Mouse (Mus musculus): ENCODE results near the gene Samhd1. TPM values are rescaled to one million over a fixed set of nuclear protein-coding genes. Genes with fewer than 3 reads are reported as not detected.
A peak's percentile ranks its signal among the peaks of the same experiment; 100 is the strongest.

The Samhd1 gene
- polyA plus RNA-seq, 1 experiment from 2014 or later, result 12.6 TPM

DNA sequence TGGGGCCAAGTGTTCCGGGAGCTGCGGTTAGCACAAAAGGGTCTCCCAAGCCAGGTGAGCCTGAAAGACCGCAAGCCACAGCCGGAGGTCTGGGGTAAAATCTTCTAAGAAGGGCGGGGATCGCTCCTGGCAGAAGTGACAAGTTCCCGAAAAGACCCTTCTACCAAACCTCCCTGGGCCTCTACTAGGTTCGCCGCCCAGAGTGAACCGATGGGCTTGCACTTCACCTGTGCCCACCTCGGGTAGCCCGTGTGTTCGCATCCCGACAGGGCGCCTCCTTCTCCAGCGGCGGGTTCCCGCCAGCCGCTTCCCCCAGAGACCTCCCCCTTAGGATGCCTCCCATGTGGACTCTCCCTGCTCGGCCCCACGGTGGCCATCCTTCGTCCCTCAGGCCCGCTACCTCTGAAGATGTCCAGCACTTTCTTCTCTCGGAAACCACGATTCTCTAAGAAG is 560 bp downstream of the Samhd1 start:
- Histone ChIP-seq H3K9ac (replicated peaks) (peak overlapping the region; percentile 66), H3K27me3 (no peaks in the 10 kb centered on the region), H3K36me3 (no peaks in the 10 kb centered on the region), H3K4me1 (peaks cover 11% of the 10 kb centered on the region), H3K4me2 (replicated peaks) (peak overlapping the region; percentile 97), H3K4me3 (peak overlapping the region; percentile 69), H3K9me3 (no peaks in the 10 kb centered on the region), H3K27ac (replicated peaks) (peak overlapping the region; percentile 57; the same call in 1 of the 2 replicates)
- ATAC-seq (replicated peaks), result peak; percentile 59; the same call in 1 of the 2 replicates
- WGBS, result 0% methylated on average over 25 of the region's 25 CpGs

DNA sequence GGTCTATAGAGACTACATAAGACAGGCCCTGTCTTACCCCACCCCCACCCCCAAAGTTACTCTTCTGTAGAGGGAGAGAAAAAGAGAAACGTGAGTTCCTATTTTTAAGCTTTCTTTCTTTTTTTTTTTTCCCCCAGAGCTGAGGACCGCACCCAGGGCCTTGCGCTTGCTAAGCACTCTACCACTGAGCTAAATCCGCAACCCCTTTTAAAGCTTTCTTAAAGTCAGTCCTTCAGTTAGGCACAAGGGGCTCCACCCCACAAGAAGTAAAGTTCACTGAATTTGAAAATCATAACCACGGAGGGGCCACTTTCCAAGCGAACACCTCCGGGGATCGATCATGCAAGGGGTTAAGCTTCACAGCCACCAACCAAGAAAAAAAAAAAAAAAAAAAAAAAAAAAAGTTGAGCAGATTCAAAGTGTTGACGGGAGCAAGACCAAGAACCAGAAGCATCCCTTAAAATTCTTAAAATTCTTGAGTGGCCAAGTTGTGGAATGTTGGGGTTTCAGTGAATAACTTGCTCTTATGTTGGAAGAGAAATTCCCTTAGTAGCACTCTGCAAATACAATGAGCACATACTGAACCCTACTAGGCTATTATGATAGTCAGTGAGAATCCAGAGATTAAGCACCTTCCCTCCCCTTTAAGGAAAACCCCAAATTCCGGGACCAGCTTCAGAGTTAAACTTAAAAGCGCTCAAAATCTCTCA is 1.1 kb downstream of the Samhd1 start:
- Histone ChIP-seq H3K9ac (replicated peaks) (peak overlapping the region; percentile 66), H3K4me1 (peaks cover 11% of the 10 kb centered on the region), H3K9me3 (no peaks in the 10 kb centered on the region), H3K36me3 (no peaks in the 10 kb centered on the region), H3K4me2 (replicated peaks) (peak overlapping the region; percentile 97), H3K27ac (replicated peaks) (no peak overlapping the region), H3K27me3 (no peaks in the 10 kb centered on the region), H3K4me3 (peak overlapping the region; percentile 69)
- 17% methylated on average over 11 of the region's 11 CpGs for WGBS
- no peak for ATAC-seq (replicated peaks)

DNA sequence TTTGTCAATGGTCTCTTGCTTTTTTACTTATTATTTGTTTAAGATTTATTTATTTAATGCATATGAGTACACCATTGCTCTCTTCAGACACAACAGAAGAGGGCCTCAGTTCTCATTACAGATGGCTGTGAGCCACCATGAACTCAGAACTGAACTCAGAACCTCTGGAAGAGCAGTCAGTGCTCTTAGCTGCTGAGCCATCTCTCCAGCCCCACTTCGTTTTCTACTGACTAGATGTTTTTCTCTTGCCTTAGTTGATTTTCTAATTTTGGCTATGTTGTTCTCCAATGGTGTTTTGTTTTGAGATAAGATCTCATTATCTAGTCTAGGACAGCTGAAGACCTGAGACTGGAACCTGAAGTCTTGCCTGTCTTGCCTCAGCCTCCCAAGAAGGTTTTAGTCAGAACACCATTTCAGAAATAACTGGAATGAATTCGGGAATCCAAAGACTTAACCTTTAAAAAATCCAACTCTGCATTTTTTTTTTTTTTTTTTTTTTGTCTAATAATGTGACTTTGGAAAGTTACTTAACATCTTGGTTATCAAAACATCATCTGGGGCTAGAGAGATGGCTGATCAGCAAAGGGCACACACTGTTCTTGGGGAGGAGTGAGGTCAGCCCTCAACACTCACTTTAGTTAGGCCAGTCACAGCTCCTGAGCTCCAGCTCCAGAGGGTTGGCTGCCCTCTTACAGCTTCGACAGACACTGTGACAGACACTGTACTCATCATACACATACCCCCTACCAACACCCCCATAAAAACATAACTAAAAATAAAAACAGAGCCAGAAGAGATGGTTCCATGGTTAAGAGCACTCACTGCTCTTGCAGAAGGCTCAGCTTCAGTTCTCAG is 2.2 kb downstream of the Samhd1 start:
- WGBS, result 79% methylated on average over 3 of the region's 3 CpGs
- ATAC-seq (replicated peaks), result no peak

DNA sequence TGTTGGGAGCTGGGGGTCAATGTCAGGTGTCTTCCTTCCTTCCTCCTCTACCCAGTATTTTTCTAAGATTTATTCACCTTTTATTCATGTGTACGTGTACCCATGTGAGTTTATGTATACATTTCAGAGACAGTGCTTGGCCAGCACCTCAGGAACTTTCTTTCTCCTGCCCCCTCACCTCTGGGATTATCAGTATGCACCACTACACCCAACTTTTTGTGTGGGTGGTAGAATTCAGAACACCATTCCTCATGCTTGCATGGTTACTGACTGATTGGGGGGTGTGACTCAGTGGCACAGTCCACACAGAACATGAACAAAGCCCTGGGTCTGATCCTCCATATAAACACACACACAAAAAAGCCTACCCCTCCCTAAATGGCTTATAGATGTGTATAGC is 3.0 kb downstream of the Samhd1 start:
- Histone ChIP-seq H3K27ac (replicated peaks) (no peak overlapping the region), H3K27me3 (no peaks in the 10 kb centered on the region), H3K4me1 (peaks cover 11% of the 10 kb centered on the region), H3K9ac (replicated peaks) (no peak overlapping the region), H3K4me3 (no peak overlapping the region), H3K4me2 (replicated peaks) (no peak overlapping the region), H3K36me3 (no peaks in the 10 kb centered on the region), H3K9me3 (no peaks in the 10 kb centered on the region)
- no peak for ATAC-seq (replicated peaks)
- WGBS, result 90% methylated on average over 1 of the region's 1 CpGs

More for the DNA sequence above, 2.2 kb downstream of the Samhd1 start:
- Histone ChIP-seq H3K27ac (replicated peaks) (no peak overlapping the region), H3K27me3 (no peaks in the 10 kb centered on the region), H3K36me3 (no peaks in the 10 kb centered on the region), H3K4me1 (peaks cover 11% of the 10 kb centered on the region), H3K9ac (replicated peaks) (no peak overlapping the region), H3K9me3 (no peaks in the 10 kb centered on the region), H3K4me3 (no peak overlapping the region), H3K4me2 (replicated peaks) (no peak overlapping the region)

DNA sequence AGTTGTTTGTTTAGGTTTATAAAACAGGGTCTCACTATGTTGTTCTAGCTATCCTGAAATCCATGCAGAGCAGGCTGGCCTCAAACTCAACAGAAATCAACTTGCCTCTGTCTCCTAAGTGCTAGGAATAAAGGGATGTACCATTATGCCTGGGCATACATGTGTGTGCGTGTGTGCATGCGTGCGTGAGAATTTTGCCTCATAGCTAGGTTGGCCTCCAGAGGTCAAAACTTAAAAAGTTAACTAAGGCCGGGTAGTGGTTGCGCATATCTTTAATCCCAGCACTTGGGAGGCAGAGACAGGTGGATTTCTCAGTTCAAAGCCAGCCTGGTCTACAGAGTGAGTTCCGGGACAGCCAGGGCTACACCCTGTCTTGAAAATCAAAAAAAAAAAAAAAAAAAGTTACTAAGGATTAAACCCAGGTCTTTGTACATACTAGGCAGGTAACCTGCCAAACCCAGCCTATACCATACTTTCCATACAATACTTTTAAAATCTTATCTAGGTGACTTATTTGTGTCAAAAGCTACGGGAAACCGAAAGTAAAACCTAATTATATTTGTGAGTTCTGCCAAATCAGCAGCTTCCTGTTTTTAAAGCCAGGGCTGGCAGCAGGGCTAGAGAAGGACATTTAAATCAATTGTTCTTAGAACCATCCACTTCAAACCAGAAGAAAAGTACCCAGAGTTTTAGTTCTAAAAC is 4.1 kb downstream of the Samhd1 start:
- Histone ChIP-seq H3K4me1 (peaks cover 11% of the 10 kb centered on the region), H3K4me2 (replicated peaks) (no peak overlapping the region), H3K27me3 (no peaks in the 10 kb centered on the region), H3K9ac (replicated peaks) (no peak overlapping the region), H3K9me3 (no peaks in the 10 kb centered on the region), H3K27ac (replicated peaks) (no peak overlapping the region), H3K36me3 (no peaks in the 10 kb centered on the region), H3K4me3 (no peak overlapping the region)
- ATAC-seq (replicated peaks), result no peak
- WGBS, result 88% methylated on average over 8 of the region's 8 CpGs

DNA sequence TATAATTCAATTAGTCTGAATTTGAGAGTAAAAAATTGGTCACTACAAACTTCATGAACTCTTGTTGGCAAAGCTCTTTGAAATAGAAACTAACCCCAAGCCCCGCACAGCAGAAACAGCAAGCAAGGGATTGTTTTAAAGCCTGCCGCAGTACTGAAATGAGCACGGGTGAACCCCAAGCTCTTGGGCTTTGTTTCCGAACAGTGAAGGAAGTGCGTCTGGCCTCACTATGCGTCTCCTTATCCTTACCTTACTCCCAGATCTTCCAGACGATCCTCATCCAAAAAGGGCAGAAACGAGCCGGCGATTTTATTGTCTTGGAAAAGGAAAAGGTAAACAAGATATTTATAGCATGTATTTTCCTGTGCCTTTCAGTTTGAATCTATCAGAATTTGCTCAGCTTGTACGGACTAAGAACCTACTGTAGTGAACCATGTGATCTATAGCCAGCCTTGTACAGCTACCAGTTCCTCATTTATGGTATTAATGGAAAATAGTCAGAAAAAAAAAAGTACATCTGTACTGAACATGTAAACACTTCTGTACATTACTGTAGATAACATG is 5.4 kb downstream of the Samhd1 start:
- H3K27me3 ChIP-seq, result no peaks in the 10 kb centered on the region
- no peak overlapping the region for H3K27ac ChIP-seq (replicated peaks)
- H3K9ac ChIP-seq (replicated peaks), result no peak overlapping the region
- no peak for ATAC-seq (replicated peaks)
- H3K4me3 ChIP-seq, result no peak overlapping the region
- no peaks in the 10 kb centered on the region for H3K36me3 ChIP-seq
- no peaks in the 10 kb centered on the region for H3K9me3 ChIP-seq
- 89% methylated on average over 11 of the region's 11 CpGs for WGBS
- peaks cover 6% of the 10 kb centered on the region for H3K4me1 ChIP-seq
- no peak overlapping the region for H3K4me2 ChIP-seq (replicated peaks)

DNA sequence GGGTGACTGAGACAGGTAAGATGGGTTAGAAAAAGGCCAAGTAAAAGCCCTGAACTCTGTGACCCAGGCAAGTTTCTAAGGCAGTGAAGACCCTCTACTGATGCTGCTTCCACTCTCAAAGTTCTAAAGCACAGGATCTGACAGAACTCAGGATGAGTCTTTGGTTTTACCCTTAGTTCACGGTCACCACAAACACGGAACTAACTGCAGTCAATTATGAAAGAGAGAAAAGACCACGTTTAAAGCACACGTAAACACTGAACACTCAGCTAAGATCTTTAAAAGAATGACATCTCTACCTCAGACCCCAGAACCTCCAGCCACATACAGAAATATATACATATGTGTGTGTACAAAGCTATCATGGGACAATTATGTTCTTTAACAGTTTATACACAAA is 6.0 kb downstream of the Samhd1 start:
- H3K4me3 ChIP-seq, result no peak overlapping the region
- no peaks in the 10 kb centered on the region for H3K9me3 ChIP-seq
- H3K36me3 ChIP-seq, result no peaks in the 10 kb centered on the region
- peaks cover 1% of the 10 kb centered on the region for H3K4me1 ChIP-seq
- 94% methylated on average over 4 of the region's 4 CpGs for WGBS
- ATAC-seq (replicated peaks), result no peak
- no peak overlapping the region for H3K9ac ChIP-seq (replicated peaks)
- H3K27me3 ChIP-seq, result no peaks in the 10 kb centered on the region
- no peak overlapping the region for H3K4me2 ChIP-seq (replicated peaks)
- H3K27ac ChIP-seq (replicated peaks), result no peak overlapping the region

DNA sequence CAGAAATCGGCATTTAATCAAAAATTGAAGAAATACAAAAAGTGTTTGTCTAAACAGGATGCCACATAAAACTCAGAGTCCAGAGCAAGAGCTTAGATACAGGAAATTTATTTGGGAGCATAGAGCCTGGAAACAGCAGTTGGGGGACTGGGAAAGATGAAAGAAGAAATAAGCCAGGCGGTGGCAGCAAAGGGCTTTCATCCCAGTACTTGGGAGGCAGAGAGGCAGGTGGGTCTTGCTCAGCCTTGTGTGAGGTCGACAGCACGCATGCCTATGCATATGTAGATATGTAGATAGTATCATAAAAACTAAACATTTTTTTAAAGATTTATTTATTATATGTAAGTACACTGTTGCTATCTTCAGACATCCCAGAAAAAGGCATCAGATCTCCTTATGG is 7.0 kb downstream of the Samhd1 start:
- H3K4me3 ChIP-seq, result no peak overlapping the region
- no peak overlapping the region for H3K9ac ChIP-seq (replicated peaks)
- no peaks in the 10 kb centered on the region for H3K4me1 ChIP-seq
- no peak overlapping the region for H3K4me2 ChIP-seq (replicated peaks)
- no peak for ATAC-seq (replicated peaks)
- H3K27ac ChIP-seq (replicated peaks), result no peak overlapping the region
- H3K27me3 ChIP-seq, result no peaks in the 10 kb centered on the region
- no peaks in the 10 kb centered on the region for H3K36me3 ChIP-seq
- H3K9me3 ChIP-seq, result no peaks in the 10 kb centered on the region
- WGBS, result 71% methylated on average over 4 of the region's 4 CpGs

DNA sequence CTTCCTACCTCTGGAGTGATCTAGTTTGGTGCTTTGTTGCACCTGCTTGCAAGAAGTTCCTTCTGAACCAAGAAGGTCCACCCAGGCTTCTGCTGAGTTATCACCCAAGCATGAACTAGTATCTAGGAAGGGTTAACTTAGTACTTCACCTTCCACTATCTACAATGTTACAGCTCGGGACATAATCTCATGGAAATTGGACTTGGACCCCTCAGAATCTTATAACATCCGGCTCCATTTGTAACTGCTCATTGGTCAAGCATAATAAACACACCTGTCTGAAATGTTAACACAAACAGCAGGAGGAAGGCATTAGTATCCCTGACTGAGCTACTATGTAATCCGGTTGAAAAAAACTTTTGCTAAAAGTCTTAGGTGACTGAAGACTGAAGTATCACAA is 7.7 kb downstream of the Samhd1 start:
- 86% methylated on average over 3 of the region's 3 CpGs for WGBS
- Histone ChIP-seq H3K4me1 (no peaks in the 10 kb centered on the region), H3K9me3 (no peaks in the 10 kb centered on the region), H3K4me2 (replicated peaks) (no peak overlapping the region), H3K27me3 (no peaks in the 10 kb centered on the region), H3K36me3 (no peaks in the 10 kb centered on the region), H3K9ac (replicated peaks) (no peak overlapping the region), H3K27ac (replicated peaks) (no peak overlapping the region), H3K4me3 (no peak overlapping the region)
- no peak for ATAC-seq (replicated peaks)

DNA sequence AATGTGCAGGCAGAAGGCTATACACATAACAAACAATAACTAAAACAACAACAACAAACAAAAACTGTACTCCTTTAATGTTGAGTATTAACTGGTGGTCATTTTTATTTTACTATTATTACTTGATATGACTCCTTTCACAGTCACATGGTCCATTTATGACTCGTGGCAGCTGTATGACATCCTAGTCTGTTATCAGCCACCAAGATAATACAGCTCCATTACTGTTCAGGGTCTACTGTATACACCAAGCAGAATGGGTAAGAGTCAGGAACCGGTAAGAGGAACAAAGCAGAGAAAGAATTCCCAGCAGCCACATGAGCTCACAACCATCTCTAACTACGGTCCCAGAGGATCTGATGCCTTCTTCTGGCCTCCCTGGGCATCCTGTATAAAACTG is 9.8 kb downstream of the Samhd1 start:
- Histone ChIP-seq H3K4me1 (no peaks in the 10 kb centered on the region), H3K27me3 (no peaks in the 10 kb centered on the region), H3K4me2 (replicated peaks) (no peak overlapping the region), H3K4me3 (no peak overlapping the region), H3K9me3 (no peaks in the 10 kb centered on the region), H3K9ac (replicated peaks) (no peak overlapping the region), H3K36me3 (peaks cover 3% of the 10 kb centered on the region; the same call in 1 of the 2 replicates), H3K27ac (replicated peaks) (no peak overlapping the region)
- 91% methylated on average over 3 of the region's 3 CpGs for WGBS
- no peak for ATAC-seq (replicated peaks)

DNA sequence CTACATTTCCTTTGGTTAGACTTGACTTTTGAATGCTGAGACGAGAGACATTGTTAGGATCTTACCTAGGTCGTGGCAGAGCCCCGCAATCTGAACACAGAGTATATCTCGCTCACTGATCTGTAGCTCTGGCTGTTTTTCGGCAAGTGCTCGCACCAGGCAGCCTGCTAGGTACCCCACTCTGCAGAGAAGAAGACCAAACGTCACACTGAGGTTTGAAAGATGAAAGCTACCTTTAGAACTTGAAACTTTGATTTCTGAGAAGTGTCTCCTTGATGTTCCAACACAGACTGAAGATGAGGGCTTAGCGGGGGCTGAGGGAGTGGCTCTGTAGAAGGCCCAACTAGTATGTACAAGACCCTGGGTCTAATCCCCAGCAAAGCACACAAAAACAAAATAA is 13.3 kb downstream of the Samhd1 start:
- no peak for ATAC-seq (replicated peaks)
- no peaks in the 10 kb centered on the region for H3K9me3 ChIP-seq
- H3K4me1 ChIP-seq, result no peaks in the 10 kb centered on the region
- H3K27ac ChIP-seq (replicated peaks), result no peak overlapping the region
- no peak overlapping the region for H3K9ac ChIP-seq (replicated peaks)
- H3K36me3 ChIP-seq, result peaks cover 3% of the 10 kb centered on the region; the same call in 1 of the 2 replicates
- WGBS, result 94% methylated on average over 8 of the region's 8 CpGs
- no peaks in the 10 kb centered on the region for H3K27me3 ChIP-seq
- no peak overlapping the region for H3K4me2 ChIP-seq (replicated peaks)
- no peak overlapping the region for H3K4me3 ChIP-seq

DNA sequence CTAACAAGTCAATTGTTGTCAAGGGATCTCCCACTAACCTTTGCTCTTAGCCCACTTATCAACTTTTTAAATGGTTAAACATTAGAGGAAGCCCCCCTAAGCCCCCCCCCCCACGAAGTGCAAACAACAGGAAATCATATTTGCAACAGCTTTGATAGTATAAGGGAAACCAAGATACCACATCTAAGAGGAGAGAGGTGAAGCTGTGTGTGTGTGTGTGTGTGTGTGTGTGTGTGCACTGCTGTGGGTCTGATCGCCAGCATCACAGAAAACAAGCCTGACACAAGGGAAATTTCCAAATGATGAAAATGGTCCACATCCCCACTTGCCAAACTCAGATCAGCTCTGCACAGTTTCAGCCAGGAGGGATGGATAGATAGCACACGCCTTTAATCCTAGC is 16.0 kb downstream of the Samhd1 start:
- no peak for ATAC-seq (replicated peaks)
- H3K4me1 ChIP-seq, result no peaks in the 10 kb centered on the region
- 78% methylated on average over 3 of the region's 3 CpGs for WGBS

More for the DNA sequence above, 16.0 kb downstream of the Samhd1 start:
- H3K27me3 ChIP-seq, result no peaks in the 10 kb centered on the region
- H3K9me3 ChIP-seq, result no peaks in the 10 kb centered on the region
- peaks cover 6% of the 10 kb centered on the region; the same call in 1 of the 2 replicates for H3K36me3 ChIP-seq
- no peak overlapping the region for H3K9ac ChIP-seq (replicated peaks)
- no peak overlapping the region for H3K4me2 ChIP-seq (replicated peaks)
- H3K4me3 ChIP-seq, result no peak overlapping the region
- H3K27ac ChIP-seq (replicated peaks), result no peak overlapping the region
